7 mouse cellular contexts compared by ENCODE assay signal in the genomic region with DNA sequence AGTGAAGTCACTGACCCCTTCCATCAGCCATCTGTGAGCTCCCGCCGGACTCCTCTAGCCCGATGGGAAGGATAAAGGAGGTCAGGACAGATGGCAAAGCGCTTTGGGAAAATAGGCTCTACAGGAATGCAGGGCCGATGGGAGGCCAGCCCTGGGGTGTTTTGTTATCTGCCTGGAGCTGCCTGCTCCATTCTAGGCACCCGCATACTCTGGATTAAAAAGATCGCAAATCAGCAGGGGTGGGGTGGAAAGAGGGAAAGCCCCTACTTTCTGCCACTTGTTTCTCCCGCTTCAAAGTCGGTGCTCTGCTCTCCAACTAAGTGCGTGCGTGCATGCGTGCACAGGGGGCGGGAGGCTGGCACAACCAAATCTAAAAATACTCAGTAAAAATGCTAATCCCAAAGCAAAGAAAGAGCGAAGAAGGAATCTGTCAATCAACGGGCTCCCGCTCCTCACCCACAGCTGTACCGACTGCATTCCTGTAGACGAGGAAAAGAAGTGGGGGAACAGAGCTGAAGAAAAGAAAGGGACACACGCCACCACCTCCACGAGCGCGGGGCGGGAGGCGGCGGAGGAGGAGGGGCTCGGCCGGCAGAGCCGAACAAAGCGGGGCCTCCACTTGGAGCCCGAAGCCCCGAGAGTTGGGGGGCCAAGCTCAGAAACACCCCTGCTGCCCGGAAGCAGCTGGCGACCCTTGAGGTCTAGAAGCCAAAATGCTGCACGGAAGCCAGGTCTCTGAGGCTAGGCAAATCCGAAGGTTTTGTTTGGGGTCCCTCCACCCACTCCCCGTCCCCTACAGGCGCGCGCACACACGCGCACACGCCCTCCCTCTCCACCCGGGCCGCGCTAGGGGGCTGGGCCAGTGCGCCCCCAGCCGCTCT. TPM values are rescaled to one million over a fixed set of nuclear protein-coding genes. Genes with fewer than 3 reads are reported as not detected.
A peak's percentile ranks its signal among the peaks of the same experiment; 100 is the strongest.
DNase-seq lines count a peak whose midpoint lies in the region; ATAC-seq and TF ChIP-seq lines count a peak whose summit lies in the region.

No protein-coding gene starts in this region.

- in situ Hi-C loops in CH12.LX (cut with MboI; ENCODE audit: low pct_ligation_motif_present, low pct_unique_long_range_greater_than_20kb, low sequenced_read_pairs), result no loop called here

- TF ChIP-seq POLR2A in CH12.LX (IDR thresholded peaks at IDR 0.05; ENCODE audit: low read depth, low read length), result no peak

- no peak overlapping the region; the same call in 1 of the 2 replicates for H3K9ac ChIP-seq in CH12.LX (ENCODE audit: insufficient read depth, low read depth)
- peak overlapping the region; percentile 90 for H3K9ac ChIP-seq in heart, embryonic 12.5 days
- peak overlapping the region; percentile 98 for H3K9ac ChIP-seq in stomach, embryonic 15.5 days

- H3K27ac ChIP-seq in CH12.LX (ENCODE audit: insufficient read depth, low read depth), result no peak overlapping the region
- peak overlapping the region; percentile 97 for H3K27ac ChIP-seq in heart, embryonic 12.5 days (ENCODE audit: poor library complexity, severe bottlenecking)
- peak overlapping the region; percentile 97 for H3K27ac ChIP-seq in stomach, embryonic 15.5 days

- peak; percentile 52 to 58 for DNase-seq in B cell, adult 2 months
- DNase-seq in CH12.LX (ENCODE audit: extremely low read depth), result no peak
- peak; percentile 62 for DNase-seq in cerebellum, adult 9-11 months
- peak; percentile 66 for DNase-seq in left cerebral cortex, adult 11 months (ENCODE audit: low spot score)
- DNase-seq in mesoderm, embryonic 11.5 days (ENCODE audit: low read depth, low spot score), result peak; percentile 77

- TF ChIP-seq RAD21 in CH12.LX (IDR thresholded peaks at IDR 0.05; ENCODE audit: low read depth, low read length), result no peak

- H3K27me3 ChIP-seq in CH12.LX (replicated peaks), result peaks cover 59% of the 10 kb centered on the region
- H3K27me3 ChIP-seq in heart, embryonic 12.5 days (replicated peaks), result no peaks in the 10 kb centered on the region
- no peaks in the 10 kb centered on the region for H3K27me3 ChIP-seq in stomach, embryonic 15.5 days (replicated peaks)

- peak overlapping the region in 2 of 3 experiments; percentile 58 to 66 for H3K4me3 ChIP-seq in CH12.LX (replicated peaks in 1 of 3; ENCODE audit: low read depth in 2 of 3, low read length in 2 of 3, poor library complexity in 1 of 3)
- peak overlapping the region; percentile 74 for H3K4me3 ChIP-seq in heart, embryonic 12.5 days
- H3K4me3 ChIP-seq in stomach, embryonic 15.5 days (replicated peaks), result peak overlapping the region; percentile 91

- no peaks in the 10 kb centered on the region for H3K36me3 ChIP-seq in CH12.LX (replicated peaks in 1 of 2; ENCODE audit: control insufficient read depth in 1 of 2, insufficient read depth in 1 of 2, low read length in 1 of 2)
- H3K36me3 ChIP-seq in heart, embryonic 12.5 days, result no peaks in the 10 kb centered on the region
- H3K36me3 ChIP-seq in stomach, embryonic 15.5 days, result no peaks in the 10 kb centered on the region

- under 1% methylated on average over 47 of the region's 47 CpGs for WGBS in heart, embryonic 12.5 days
- under 1% methylated on average over 47 of the region's 47 CpGs for whole genome bisulfite sequencing in stomach, embryonic 15.5 days

- no peaks in the 10 kb centered on the region for H3K79me2 ChIP-seq in CH12.LX (replicated peaks; ENCODE audit: control insufficient read depth, extremely low read depth, insufficient read depth, poor library complexity, severe bottlenecking)

- dilution Hi-C loops in CH12.LX (cut with MboI; ENCODE audit: extremely low pct_ligation_motif_present, extremely low pct_unique_long_range_greater_than_20kb, low sequenced_read_pairs), result no loop called here

- H3K4me2 ChIP-seq in CH12.LX (ENCODE audit: insufficient read depth, low read depth, poor library complexity, severe bottlenecking), result peak overlapping the region; percentile 89
- peak overlapping the region; percentile 87 for H3K4me2 ChIP-seq in heart, embryonic 12.5 days
- H3K4me2 ChIP-seq in stomach, embryonic 15.5 days, result peak overlapping the region; percentile 74

- ATAC-seq in heart, embryonic 12.5 days (ENCODE audit: insufficient number of reproducible peaks, low FRiP score), result peak; percentile 20; the same call in 1 of the 2 replicates
- 0 out of 2 replicates have a peak, but pooled peaks have one; percentile 8 for ATAC-seq in stomach, embryonic 15.5 days (ENCODE audit: insufficient read depth, low FRiP score, low read depth)

- peaks cover 5 to 43% of the 10 kb centered on the region in 2 experiments for H3K4me1 ChIP-seq in CH12.LX (ENCODE audit: control insufficient read depth in 1 of 2, insufficient read depth in 2 of 2)
- peaks cover 59% of the 10 kb centered on the region for H3K4me1 ChIP-seq in heart, embryonic 12.5 days (replicated peaks)
- H3K4me1 ChIP-seq in stomach, embryonic 15.5 days, result peaks cover 60% of the 10 kb centered on the region

- peaks cover 12% of the 10 kb centered on the region for H3K9me3 ChIP-seq in CH12.LX (replicated peaks; ENCODE audit: low read length)
- H3K9me3 ChIP-seq in heart, embryonic 12.5 days (replicated peaks), result peaks cover 5% of the 10 kb centered on the region; the same call in 1 of the 2 replicates
- H3K9me3 ChIP-seq in stomach, embryonic 15.5 days, result no peaks in the 10 kb centered on the region

- no peak for TF ChIP-seq CTCF in CH12.LX (conservative IDR thresholded peaks at IDR 0.05 in 1 of 2, IDR thresholded peaks at IDR 0.05 in 1 of 2; ENCODE audit: low read depth in 2 of 2, low read length in 2 of 2)

- no peak for TF ChIP-seq EP300 in CH12.LX (IDR thresholded peaks at IDR 0.05; ENCODE audit: low read length)

TF ChIP-seq in CH12.LX, 34 proteins besides CTCF, POLR2A, EP300 and RAD21:
- TF ChIP-seq UBTF (IDR thresholded peaks at IDR 0.05; ENCODE audit: low read depth, low read length) (no peak), BHLHE40 (IDR thresholded peaks at IDR 0.05; ENCODE audit: low read depth, low read length) (0 out of 2 replicates have a peak, but pooled peaks have one; percentile 15)
TF ChIP-seq in CH12.LX: peak in this region for 1.

RNA-seq across cellular contexts. Expression of a gene that starts 1.0 kb away (rescaled TPM):
- total RNA-seq in CH12.LX (2012; rRNA removed) (0.50 and 0.81 TPM in 2 replicates), CH12.LX (2014; rRNA removed) (0.43 and 1.5 TPM in 2 replicates)
- 0.90 and 1.2 TPM in 2 replicates for polyA plus RNA-seq in CH12.LX (2012; ENCODE audit: insufficient read length, low read depth)
- polyA plus RNA-seq in heart, embryonic 12.5 days (2016; fragmentation: Nextera tagmentation; extraction: Ambion mirVana), result 17.0 and 18.9 TPM in 2 replicates
- polyA plus RNA-seq in stomach, embryonic 15.5 days (2015; fragmentation: Nextera tagmentation; extraction: Ambion mirVana), result 17.5 and 19.6 TPM in 2 replicates
